Mouse (Mus musculus): ENCODE measurements around the gene Sox5.
A peak's percentile ranks its signal among the peaks of the same experiment; 100 is the strongest.

The Sox5 gene

DNA sequence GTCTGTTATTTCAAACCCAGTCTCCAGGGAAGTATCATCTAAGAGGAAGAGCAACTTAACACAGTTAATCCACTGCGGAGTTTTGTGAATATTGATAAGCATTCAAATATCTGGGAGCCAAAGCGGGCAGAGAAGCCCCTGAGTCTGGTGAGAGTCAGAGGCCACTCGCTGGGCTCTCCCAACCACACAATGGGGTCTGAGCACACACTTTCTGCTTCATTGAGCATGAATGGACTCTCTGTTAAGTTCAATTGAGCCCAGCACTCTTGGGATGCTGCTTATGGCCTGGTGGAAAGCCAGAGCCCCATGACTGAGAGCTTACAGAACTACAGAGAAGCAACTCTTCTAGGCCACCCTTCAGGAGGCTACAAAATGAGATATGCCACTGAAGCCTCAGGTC, 221.6 kb downstream of the Sox5 start:
- DNase-seq, result no peak

DNA sequence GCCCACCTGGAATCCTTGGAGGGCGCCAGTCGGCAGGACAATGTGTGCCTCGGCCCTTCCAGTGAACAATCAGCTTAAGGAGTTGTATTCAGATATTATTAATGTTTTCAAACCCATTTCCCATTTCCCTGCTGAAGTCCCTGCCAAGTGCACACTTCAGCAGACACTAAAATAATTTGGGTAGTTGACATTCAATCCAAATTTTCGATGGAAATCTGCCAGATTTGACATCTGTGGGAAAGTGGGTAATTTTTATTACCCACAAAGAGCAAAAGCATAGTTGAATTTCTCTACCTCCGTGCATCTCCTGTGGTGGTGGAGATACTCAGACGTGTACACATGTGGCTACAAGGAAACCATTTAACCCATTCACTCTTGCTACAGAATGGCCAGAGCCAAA, 228.3 kb downstream of the Sox5 start:
- DNase-seq, result no peak

DNA sequence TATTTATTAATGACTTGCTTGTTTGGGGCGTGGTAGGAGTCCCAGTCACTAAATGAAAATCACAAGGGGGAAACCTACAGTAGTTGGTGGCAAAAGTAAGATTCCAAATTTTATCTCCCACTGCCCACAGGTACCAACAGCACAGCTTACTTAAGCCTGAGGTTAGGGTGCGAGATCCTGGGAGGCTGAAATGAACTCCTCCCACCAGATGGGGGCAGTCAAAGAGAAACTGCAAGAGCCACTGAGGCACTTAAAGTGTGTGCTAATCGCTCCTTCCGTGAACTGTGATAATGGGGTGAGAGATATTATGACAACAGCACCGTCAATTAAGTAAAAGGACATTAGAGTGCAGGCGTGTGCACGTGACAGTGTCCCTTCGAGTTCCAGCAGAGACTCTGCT, 232.8 kb downstream of the Sox5 start:
- no peak for DNase-seq

DNA sequence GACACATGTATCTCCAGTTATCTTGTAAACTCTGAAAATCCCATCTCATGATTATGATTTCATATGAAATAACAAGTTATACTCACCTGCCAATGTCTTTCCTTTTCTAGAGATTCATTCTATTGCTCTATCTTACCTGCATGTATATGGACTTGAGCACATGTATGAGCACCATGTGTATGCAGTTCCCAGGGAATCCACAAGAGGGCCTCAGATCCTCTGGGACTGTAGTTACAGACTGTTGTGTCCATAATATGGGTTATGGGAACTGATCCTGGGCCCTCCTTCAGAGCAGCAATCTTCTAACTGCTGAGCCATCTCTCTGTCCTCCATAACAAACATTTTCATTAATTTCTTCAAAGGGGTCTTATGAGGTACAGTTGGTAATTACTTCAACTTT, 234.6 kb downstream of the Sox5 start:
- DNase-seq, result no peak

DNA sequence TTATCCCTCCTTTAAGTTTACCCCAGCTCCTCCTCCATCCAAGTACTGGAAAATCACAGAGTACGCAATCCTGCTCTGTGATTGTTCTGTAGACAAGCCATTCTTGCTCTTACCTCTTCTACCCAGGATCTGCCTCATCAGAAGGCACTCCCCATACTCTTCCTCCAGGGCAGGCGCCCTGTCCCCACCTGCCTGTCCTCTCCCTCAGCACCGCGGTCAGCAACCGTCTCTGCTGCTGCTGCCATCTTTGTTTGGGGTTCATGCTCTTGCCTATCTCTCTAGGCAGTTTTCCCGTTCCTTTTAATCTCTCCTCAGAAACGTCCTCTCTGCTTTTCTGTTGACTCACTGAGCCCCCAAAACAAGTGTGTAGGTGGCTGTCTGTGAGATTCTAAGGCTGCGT, 236.2 kb downstream of the Sox5 start:
- DNase-seq, result no peak

DNA sequence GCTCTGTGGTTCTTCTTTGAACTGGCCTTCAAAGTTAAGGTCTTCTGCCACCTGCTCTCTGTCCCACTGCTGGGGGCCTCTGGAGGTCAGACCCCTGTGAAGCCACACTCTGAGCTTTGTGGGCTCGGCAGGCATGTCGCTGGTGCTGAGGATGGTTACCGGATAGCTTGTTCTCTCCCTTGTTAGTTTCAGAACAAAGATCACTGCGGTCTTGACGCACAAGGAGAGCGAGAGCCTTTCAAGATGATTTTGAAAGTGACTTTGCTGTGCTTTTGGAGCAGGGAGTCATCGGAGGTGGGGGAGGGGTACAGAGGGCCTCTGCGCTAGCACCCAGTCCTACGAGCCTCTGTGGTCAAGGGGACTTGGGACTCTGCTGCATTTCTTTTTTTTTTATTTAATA, 240.5 kb downstream of the Sox5 start:
- DNase-seq, result no peak

DNA sequence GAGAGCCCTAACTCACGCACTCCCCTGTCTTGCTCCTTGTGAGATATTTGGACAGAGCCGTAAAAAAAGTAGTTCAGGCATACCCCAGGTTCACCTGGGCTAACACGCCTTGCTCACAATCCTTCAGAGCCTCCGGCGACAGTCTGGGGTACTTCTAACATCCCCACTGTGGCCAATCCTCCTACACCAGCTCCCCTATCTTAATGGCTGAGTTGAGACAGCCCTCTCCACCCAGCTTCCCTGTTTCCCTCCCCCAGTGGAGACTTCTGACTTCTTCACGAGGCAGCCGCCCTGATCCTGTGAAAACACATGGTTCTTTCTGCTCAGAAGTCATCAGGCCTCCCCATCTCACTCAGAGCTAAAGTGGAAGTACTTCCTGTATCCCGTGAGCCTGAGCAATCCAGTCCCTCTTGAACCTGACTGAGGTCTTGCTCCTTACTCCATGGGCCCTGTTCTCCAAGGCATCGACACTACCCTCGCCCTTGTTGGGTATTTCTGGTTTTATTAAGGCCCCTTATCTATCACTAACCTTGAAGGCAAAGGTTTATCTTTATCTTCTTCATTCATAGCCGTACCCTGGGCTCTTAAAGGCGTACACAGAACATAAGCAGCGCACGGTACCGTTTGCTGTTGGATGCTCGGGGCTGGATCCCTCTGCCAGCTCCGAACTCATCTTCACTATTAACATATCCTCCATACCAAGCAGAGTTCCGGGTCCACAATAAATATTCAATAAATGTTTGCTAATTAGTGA, 242.2 kb downstream of the Sox5 start:
- no peak for DNase-seq

DNA sequence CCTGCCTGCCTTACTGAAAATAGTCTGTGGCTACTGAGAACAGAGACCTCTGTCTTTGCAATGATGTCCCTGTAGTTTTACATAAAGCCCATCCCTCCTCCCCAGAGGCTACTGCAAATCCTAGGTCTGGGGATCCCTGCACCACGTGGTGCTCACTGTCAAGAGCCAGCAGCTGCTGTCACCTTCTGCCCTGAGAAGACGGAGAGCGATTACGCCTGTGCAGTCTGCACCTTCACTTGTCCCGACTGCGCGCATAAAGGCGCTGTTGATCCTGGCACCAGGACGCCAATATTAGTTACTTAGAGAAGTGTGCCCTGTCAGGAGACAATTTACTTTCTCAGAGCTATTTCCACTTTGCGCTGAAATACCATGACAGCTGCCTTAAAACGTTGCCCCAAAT, 258.3 kb downstream of the Sox5 start:
- DNase-seq, result no peak

DNA sequence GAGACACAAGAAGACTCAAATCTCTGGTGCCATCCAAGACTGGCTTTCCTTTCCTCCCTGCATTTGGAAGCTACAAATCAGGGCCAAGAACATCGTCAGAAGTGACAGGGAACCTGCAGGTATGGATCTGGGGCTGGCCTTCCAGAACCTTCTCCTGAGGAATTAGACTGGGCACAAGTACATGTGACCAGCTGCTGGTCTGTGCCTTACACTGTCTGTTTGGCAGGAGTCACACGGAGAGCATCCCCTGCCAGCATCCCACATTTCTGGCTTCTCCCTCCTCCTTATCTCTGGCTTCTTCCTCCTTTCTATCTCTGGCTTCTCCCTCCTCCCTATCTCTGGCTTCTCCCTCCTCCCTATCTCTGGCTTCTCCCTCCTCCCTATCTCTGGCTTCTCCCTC, 263.0 kb downstream of the Sox5 start:
- DNase-seq, result no peak

DNA sequence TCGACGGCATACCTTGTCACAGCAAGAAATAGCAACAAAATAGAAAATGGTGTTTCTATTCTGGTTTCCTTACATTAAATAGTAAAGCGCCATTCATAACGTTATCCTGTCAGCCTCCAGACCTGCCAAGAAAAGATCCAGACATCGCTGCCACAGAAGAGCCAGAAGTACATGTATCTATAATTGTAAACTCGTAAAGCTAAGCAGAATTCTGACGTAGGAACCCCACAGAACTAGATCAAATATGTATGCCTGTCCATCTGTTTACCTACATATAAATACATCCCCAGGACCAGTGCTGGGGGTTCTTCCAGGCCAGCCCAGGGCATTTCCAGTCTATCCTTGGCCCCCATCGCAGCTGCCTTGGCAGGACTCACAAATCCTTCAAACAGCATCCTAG, 265.9 kb downstream of the Sox5 start:
- no peak for DNase-seq

DNA sequence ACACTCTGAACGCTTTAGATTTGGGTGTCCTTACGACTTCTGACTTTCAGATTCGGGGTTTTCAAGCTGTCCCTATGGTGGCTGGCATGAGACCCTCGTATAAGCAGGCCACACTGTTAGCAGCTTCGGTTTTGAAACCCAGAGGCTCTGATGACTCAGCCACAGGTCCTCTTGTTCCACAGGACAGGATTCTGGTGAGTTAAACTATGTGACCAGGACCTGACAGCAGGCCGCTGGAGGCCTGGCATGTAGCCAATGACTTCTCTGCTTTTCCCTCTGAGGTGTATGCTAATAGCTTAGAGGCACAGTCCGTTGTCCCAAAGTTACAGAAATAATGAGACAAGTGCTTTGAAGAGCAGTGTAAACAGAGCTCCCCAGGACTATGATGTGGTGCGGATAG, 268.0 kb downstream of the Sox5 start:
- DNase-seq, result peak; percentile 40

DNA sequence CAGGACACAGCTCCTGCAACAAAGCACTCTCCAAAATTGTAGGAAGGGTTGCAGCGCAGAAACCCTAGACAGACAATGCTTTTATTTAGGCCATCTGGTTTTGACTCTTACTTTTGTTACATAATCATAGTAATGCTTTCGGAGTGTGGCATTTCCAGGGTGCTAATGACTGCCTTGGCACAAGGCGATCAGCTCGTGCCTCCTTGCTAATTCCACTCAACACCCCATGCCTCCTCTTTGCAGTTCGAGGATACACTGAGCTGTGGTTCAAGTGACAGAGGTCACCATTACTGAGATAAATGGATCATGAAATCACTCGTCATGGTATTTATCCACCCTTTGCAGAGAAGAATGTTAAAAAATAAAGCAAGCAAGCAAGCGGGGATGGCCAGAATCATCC, 269.9 kb downstream of the Sox5 start:
- DNase-seq, result no peak

DNA sequence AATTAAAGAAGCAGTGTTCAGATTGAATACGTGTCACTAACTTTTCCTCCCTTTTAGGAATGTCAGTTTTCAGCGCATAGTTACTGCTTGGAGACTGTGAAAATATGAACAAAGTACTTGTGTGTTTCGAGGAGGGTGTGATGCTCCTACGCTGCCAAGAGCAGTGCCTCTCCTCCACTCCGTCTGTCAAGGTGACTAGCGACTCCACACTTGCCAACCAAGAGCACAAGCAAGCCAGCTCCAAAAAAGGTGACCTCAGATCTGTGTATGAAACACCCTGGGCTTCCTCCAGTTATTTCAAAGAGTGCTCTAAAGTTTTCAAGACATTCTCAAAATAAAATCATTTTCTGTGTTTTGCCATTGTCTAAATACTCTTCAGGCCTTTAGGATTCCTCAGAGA, 271.6 kb downstream of the Sox5 start:
- DNase-seq, result no peak

DNA sequence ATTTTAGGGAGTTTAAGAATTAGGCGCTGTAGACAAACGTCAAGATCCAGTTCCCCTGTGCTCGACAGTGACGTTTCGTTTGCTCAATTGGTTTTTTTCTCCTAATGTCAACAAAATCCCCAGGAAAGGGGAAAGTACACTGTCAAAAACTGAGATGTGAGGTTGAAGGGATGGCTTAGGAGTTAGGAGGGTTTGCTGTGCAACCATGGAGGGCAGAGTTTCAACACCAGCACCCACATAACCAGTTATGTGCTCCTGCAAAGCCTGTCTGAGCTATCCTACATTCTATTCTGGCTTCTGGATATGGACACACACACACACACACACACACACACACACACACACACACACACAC, 277.6 kb downstream of the Sox5 start:
- DNase-seq, result no peak

DNA sequence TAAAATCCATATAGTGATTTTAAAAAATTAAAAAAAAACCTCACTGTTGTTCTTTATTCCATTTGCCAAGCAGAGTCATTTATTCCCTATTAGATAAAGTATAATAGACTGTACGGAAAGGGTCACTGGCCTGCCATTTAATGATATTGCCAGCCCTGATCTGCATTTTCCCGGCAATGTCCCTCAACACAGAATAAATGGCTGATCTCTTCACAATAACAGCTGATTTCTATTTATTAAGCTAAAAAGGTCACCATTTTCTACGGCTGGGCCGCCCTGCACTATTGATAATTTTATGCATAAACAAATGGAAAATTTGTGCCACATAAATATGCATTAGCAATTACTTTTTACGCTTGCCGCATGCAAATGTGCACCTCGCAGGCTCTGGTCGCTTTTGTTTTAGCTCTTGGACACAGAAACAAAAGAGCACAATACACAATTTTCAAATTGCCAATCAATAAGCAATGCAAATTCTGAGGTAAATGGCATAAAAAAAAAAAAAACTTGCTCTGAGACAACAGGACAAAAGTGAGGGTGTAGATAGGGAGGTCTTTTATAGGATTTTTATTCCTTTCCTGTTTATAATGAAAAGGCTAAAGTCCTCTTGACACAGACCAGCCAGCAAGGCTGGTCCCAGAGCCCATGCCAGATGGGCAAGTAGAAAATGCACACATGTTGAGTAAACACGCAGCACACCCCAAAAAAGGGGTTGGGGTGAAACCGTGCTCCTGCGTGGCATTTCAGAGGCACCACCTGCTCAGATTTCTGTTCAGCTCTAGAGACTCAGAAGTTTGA, 278.2 kb downstream of the Sox5 start:
- DNase-seq, result no peak

DNA sequence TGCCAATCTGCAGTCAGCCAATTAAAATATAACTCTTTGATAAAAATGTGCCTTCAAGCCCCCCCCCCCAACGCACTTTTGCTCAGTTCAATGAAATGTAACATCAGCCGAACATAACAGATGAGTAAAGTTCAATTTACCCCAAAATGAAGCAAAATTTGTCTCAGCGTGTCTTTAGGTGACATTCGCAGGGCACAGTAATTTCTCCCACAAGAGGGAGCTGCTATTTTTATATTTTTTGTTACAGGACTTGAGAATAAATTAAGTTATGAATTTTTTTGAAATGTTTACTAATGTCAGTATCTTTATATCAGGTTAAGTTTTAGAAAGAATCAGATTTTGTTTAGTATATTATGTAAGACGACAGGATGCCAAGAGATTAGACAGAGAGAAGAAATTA, 280.3 kb downstream of the Sox5 start:
- DNase-seq, result no peak

DNA sequence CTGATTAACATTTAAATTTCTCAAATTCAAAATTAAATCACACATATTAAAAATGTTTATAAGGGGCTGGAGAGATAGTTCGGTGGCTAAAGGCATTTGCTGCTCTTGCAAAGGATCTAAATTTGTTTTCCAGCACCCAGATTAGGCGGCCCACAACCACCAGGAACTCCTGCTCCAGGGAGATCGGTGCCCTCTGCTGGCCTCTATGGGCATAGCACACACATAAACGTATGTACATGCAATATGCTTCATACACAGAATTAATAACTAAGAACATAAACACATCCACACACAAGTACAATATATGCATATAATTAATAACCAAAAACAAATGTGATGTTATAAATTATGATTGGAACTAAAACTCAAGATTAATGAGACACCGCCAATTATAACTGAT, 283.6 kb downstream of the Sox5 start:
- DNase-seq, result no peak

DNA sequence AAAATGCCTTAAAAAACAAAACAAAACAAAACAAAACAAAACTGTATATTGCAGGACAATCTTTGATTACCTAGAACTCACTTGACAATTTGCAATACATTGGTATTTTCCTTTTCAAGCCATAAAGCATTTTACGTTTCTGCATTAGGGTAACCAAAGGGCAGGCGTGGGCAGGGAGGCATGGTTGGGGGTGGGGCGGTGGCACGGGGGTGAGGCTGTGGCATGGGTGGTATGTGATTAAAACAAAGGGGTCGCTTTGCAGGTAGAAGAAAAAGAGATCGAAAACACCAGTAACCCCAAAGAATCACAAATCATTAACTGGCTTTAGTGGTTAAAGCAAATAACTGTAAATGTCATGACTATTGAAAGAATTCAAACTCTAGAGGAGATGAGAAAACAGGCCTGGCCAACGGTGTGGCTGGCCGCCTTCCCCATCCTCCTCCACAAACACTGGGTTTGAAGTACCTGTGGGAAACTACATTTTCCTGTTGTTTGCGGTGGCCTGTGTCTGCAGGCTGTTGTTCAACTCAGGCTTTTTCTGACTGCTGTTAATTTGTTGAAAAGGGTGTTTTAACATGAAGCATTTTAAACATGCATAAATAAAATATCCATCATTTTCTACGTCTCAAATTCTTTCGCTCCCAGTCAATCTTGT, 289.9 kb downstream of the Sox5 start:
- DNase-seq, result no peak

DNA sequence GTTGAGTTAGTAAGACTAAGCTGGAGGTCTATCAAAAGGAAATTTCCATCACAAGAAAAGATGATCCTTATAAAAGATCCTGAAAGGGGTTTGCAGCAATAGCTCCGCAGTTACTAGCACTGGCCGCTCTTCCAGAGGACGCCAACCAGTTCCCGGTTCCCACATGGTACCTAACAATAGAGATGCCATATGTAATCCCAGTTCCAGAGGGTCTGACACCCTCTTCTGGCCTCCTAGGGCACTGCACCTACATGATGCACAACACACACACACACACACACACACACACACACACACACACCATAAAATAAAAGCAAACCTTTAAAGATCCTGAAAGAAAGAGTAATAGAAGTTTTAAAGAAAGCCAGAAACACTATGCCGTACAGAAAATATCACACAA, 290.9 kb downstream of the Sox5 start:
- no peak for DNase-seq

DNA sequence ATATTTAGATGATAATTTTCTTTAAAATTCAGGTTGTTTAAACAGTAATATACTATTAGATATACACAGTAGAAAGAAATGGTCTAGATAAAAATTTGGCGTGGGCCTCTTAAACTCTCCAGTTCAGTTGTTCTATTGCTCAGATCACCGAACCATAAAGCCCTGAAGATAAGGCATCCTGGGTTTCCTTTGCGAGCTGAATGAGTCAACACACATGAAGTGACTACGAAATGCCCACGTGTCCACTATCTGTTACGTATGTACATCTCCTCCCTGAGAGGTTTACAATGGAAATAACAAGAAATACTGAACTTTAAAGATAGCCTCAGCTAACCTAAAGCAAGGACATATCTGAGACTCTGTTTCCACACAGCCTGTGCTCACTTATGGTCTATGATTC, 296.2 kb downstream of the Sox5 start:
- DNase-seq, result no peak

DNA sequence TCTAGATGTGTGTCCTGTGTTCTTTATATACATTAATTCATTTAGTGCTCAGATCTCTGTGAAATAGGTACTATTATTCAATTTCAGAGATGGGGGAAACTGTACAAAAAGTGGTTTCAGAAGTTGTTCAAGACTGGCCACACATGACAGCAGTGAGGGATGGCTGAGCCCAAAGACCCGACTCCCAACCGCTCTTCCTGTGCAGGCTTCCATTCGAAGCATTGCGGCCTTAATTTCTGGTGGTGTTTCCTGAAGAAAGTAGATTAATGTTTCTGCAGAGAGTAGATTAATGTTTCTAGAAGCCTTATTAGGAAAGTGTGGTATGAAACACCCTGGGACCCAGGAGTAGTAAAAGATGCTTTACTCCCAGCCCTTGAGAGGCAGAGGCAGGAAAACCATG, 298.6 kb downstream of the Sox5 start:
- no peak for DNase-seq

DNA sequence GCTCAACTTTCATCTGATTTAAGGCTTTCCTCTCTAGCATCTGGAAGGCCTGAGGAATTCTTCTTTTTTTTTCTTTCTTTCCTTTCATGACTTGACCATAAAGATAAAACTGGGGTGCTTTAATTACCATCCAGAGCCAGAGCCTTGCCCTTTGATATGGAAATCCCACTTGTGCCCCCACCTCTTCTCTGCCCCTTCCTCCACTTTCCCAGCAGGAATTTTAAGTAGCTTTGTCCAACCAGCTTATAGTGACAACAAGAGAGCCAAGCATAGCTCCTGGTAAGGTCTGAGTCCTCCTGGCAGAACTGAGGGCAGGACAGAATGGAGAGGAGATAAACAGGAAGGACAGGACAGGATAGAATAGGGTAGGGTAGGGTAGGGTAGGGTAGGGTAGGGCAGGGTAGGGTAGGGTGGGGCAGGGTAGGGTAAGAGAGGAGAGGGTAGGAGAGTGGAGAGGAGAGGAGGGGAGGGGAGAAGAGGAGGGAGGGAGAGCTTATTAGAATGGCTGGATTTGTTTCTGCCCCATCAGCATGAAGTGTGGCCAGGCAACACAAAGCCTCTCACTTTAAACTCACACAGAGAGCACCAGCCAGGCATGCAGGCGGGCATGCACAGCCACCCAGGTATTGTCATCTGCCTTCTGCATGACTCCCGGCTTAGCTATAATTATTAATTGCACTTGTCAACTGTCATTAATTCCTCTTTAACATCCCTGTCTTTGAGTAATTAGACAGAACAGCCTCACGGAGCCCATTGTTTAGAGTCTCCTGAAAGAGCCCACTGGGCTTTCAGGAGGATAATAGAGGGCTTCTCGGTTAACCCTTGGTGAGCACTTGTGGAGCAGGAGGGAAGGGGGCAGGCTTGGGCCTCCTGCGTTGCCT, 300.9 kb downstream of the Sox5 start:
- DNase-seq, result no peak

DNA sequence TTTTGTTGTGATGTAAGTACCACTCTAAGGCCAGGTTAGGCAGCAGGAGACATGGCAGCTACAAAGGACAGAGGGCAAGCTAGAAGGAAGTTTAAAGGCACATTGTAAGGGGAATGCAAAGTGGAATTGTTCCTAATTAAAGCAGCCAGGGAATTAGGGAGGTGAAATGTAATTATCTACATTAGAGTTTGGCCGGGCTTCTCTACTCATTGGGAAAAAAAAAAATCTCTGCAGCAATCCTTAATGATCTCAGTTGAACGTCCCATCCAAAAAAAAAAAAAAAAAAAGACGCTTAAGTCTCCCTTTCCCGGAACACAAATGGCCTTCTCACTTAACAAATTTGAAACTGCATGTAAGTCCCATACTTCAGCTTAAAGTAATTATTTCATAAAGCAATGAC, 301.9 kb downstream of the Sox5 start:
- no peak for DNase-seq

Data from kidney, adult 18-20 months (tissue).